8 mouse cellular contexts compared by ENCODE assay signal in genomic region chrX:129750094-129750569, GRCm38 (mm10). TPM values are rescaled to one million over a fixed set of nuclear protein-coding genes. Genes with fewer than 3 reads are reported as not detected.
DNase-seq lines count a peak whose midpoint lies in the region; ATAC-seq and TF ChIP-seq lines count a peak whose summit lies in the region.

No protein-coding gene starts in this region.

- H3K27me3 ChIP-seq in intestine, postnatal 0 days (replicated peaks; ENCODE audit: control insufficient read depth, insufficient read depth, low read length) = no peaks in the 10 kb centered on the region
- no peaks in the 10 kb centered on the region for H3K27me3 ChIP-seq in lung, embryonic 15.5 days

- H3K36me3 ChIP-seq in intestine, postnatal 0 days (ENCODE audit: control insufficient read depth, insufficient read depth) = no peaks in the 10 kb centered on the region
- H3K36me3 ChIP-seq in lung, embryonic 15.5 days = no peaks in the 10 kb centered on the region

- intact Hi-C loops in left cerebral cortex, adult 2 months (cut with DNase I) = no loop called here

- no peak for TF ChIP-seq CTCF in left cerebral cortex, adult 2 months (IDR thresholded peaks at IDR 0.05)
- TF ChIP-seq CTCF in intestine, postnatal 0 days (IDR thresholded peaks at IDR 0.05; ENCODE audit: low read depth) = no peak

- peak overlapping the region; percentile 67 for H3K4me2 ChIP-seq in intestine, postnatal 0 days (replicated peaks; ENCODE audit: low read depth)
- peak overlapping the region; percentile 54 for H3K4me2 ChIP-seq in lung, embryonic 15.5 days

- DNase-seq in left cerebral cortex, adult 2 months (ENCODE audit: extremely low spot score in 1 of 2, low spot score in 2 of 2) = peak; percentile 13 to 18
- DNase-seq in left cerebral cortex, adult 11 months (ENCODE audit: low spot score) = no peak
- DNase-seq in brain, adult 2 months (ENCODE audit: low read depth, low spot score) = peak; percentile 28
- DNase-seq in gastrocnemius, postnatal 10 days = peak; percentile 16
- DNase-seq in retina, embryonic 14.5 days (ENCODE audit: low spot score) = peak; percentile 30

- WGBS in intestine, postnatal 0 days = 20% methylated on average over 27 of the region's 31 CpGs
- 15% methylated on average over 24 of the region's 31 CpGs for WGBS in lung, embryonic 15.5 days

- H3K4me3 ChIP-seq in left cerebral cortex, adult 2 months = peak overlapping the region; percentile 63
- H3K4me3 ChIP-seq in intestine, postnatal 0 days (ENCODE audit: low read depth, low read length) = peak overlapping the region; percentile 64
- H3K4me3 ChIP-seq in lung, embryonic 15.5 days = peak overlapping the region; percentile 59

- no peaks in the 10 kb centered on the region for H3K4me1 ChIP-seq in intestine, postnatal 0 days (replicated peaks; ENCODE audit: control insufficient read depth, insufficient read depth, low read length)
- no peaks in the 10 kb centered on the region for H3K4me1 ChIP-seq in lung, embryonic 15.5 days

- H3K27ac ChIP-seq in left cerebral cortex, adult 2 months = peak overlapping the region; percentile 83
- no peak overlapping the region for H3K27ac ChIP-seq in intestine, postnatal 0 days (ENCODE audit: low read depth, low read length)
- H3K27ac ChIP-seq in lung, embryonic 15.5 days = peak overlapping the region; percentile 74

- peak overlapping the region; percentile 55 for H3K9ac ChIP-seq in intestine, postnatal 0 days (ENCODE audit: low read depth, low read length)
- peak overlapping the region; percentile 52 for H3K9ac ChIP-seq in lung, embryonic 15.5 days

- no peaks in the 10 kb centered on the region for H3K9me3 ChIP-seq in intestine, postnatal 0 days (ENCODE audit: control insufficient read depth)
- no peaks in the 10 kb centered on the region for H3K9me3 ChIP-seq in lung, embryonic 15.5 days

- peak; percentile 64 for ATAC-seq in intestine, postnatal 0 days
- ATAC-seq in lung, embryonic 15.5 days (ENCODE audit: borderline replicate concordance, extremely low read depth, low FRiP score, low TSS enrichment) = peak; percentile 76; the same call in 1 of the 2 replicates
- no peak; the same call in 1 of the 2 replicates for ATAC-seq in granulocyte monocyte progenitor cell, adult 5-6 weeks (replicated peaks; ENCODE audit: poor library complexity, severe bottlenecking)

RNA-seq across cellular contexts. Expression of gene Diaph2, which starts 0.6 kb away (rescaled TPM):
- 10 to 100 TPM; 26.6 to 27.4 TPM for total RNA-seq in left cerebral cortex, adult 2 months (2021)
- total RNA-seq in gastrocnemius, postnatal 10 days (2021) = 1 to 10 TPM; 6.4 to 9.6 TPM
- polyA plus RNA-seq in intestine, postnatal 0 days (2015; fragmentation: Nextera tagmentation; extraction: Ambion mirVana) = 2.3 and 2.4 TPM in 2 replicates
- polyA plus RNA-seq in lung, embryonic 15.5 days (2015; fragmentation: Nextera tagmentation; extraction: Ambion mirVana) = 8.3 and 8.7 TPM in 2 replicates
- total RNA-seq in granulocyte monocyte progenitor cell, adult 5-6 weeks (2014; fragmentation: Nextera tagmentation) = 33.7 and 34.0 TPM in 2 replicates
- total RNA-seq in granulocyte monocyte progenitor cell, adult 5-6 weeks (2017) = 10.9 and 17.8 TPM in 2 replicates
